Mouse (Mus musculus) G1E (cell line): Measurements from ENCODE around the gene Gm17657. TPM values are rescaled to one million over a fixed set of nuclear protein-coding genes. Genes with fewer than 3 reads are reported as not detected.

Experiments used
- ATAC-seq: 2 replicates; pipeline ENCODE4 v1.8.0; 2016; ENCODE audit warnings: mild to moderate bottlenecking; ENCODE audit not compliant: insufficient number of reproducible peaks, poor library complexity, low FRiP score, severe bottlenecking; ENCODE audit errors: extremely low read depth
- DNase-seq: peaks from one replicate; pipeline ENCODE4 v3.0.0; 2012; ENCODE audit warnings: low spot score
- H3K27me3 ChIP-seq: 2 replicates; pipeline ENCODE4 v1.6.1; 2012; ENCODE audit warnings: mild to moderate bottlenecking, low read length, inconsistent platforms; ENCODE audit not compliant: insufficient read depth
- H3K36me3 ChIP-seq: replicated peaks from 2 replicates; pipeline ENCODE3; 2012; ENCODE audit warnings: mild to moderate bottlenecking, inconsistent platforms
- H3K4me1 ChIP-seq: 2 replicates; pipeline ENCODE4 v1.6.1; 2012; ENCODE audit warnings: low read depth, low read length, inconsistent platforms, mixed read lengths; ENCODE audit not compliant: insufficient read depth
- H3K4me3 ChIP-seq: 2 replicates; pipeline ENCODE4 v1.5.1; 2012; ENCODE audit warnings: low read depth, mild to moderate bottlenecking, inconsistent platforms, low read length, moderate library complexity, mixed read lengths
- H3K9me3 ChIP-seq: replicated peaks from 2 replicates; pipeline ENCODE4 v1.6.1; 2012; ENCODE audit warnings: inconsistent platforms
- CTCF ChIP-seq: IDR thresholded peaks from 2 replicates; pipeline ENCODE4 v1.5.1; 2012; ENCODE audit warnings: low read depth, low read length, inconsistent platforms, mixed read lengths
- GATA1 ChIP-seq: IDR thresholded peaks from 2 replicates; pipeline ENCODE4 v1.6.1; 2012; ENCODE audit warnings: borderline replicate concordance, low read length, inconsistent platforms, mixed read lengths
- GATA2 ChIP-seq: IDR thresholded peaks from 2 replicates; pipeline ENCODE4 v1.6.1; 2012; ENCODE audit warnings: low read depth, low read length, inconsistent platforms, borderline replicate concordance
- POLR2AphosphoS5 ChIP-seq: IDR thresholded peaks from 2 replicates; pipeline ENCODE4 v1.6.1; 2012; ENCODE audit warnings: low read depth, low read length, inconsistent platforms; ENCODE audit not compliant: insufficient replicate concordance
- TAL1 ChIP-seq: conservative IDR thresholded peaks from 2 replicates; pipeline ENCODE4 v1.6.1; 2012; ENCODE audit warnings: low read depth, low read length, inconsistent platforms, mixed read lengths
- polyA plus RNA-seq: library from polyadenylated mRNA; stranded (reverse); fragments of >175 nt; gene quantifications from 2 replicates; pipeline ENCODE4 v1.2.3, GENCODE M21; 2012
- total RNA-seq, 2 experiments: library from RNA; stranded (forward) in 1 of 2; stranded (reverse) in 1 of 2; fragments of 200-1000 nt in 1 of 2; fragments of >200 nt in 1 of 2; fragmentation: Nextera tagmentation in 1 of 2; gene quantifications; 2 replicates each; pipeline ENCODE4 v1.2.3; 2014 to 2017

The Gm17657 gene
- total and polyA plus RNA-seq, 3 experiments = 0.11 TPM; not detected in 2

GRCm38 (mm10) chr17:29490713-29491581, 58.5 kb downstream of the Gm17657 start, which contains the start of gene Pim1:
Gene Pim1, plus strand, starts transcription at chr17:29490753.
- H3K4me3 ChIP-seq = peak within 1 kb of the TSS; percentile 99
- no peaks in the 10 kb centered on the region for H3K9me3 ChIP-seq
- peaks cover 34% of the 10 kb centered on the region for H3K36me3 ChIP-seq
- H3K4me1 ChIP-seq = peaks cover 47% of the 10 kb centered on the region
- no peak for ATAC-seq
- TF ChIP-seq GATA2 (no peak), POLR2AphosphoS5 (no peak), GATA1 (no peak), TAL1 (no peak), CTCF (no peak)
- H3K27me3 ChIP-seq = no peaks in the 10 kb centered on the region
- no peak for DNase-seq

- DNase-seq = peak; percentile 87
- H3K9me3 ChIP-seq = no peaks in the 10 kb centered on the region
- peak; percentile 74 for ATAC-seq
- no peaks in the 10 kb centered on the region for H3K27me3 ChIP-seq
- peaks cover 34% of the 10 kb centered on the region for H3K36me3 ChIP-seq
- TF ChIP-seq TAL1 (no peak), GATA1 (no peak), GATA2 (no peak), POLR2AphosphoS5 (no peak), CTCF (no peak)
- H3K4me1 ChIP-seq = peaks cover 50% of the 10 kb centered on the region
- peak overlapping the region; percentile 99 for H3K4me3 ChIP-seq
Observed at GRCm38 (mm10) chr17:29489971-29490712, 59.3 kb downstream of the Gm17657 start.

- no peaks in the 10 kb centered on the region for H3K9me3 ChIP-seq
- DNase-seq (no peak), ATAC-seq (no peak)
- peaks cover 48% of the 10 kb centered on the region for H3K4me1 ChIP-seq
- peak overlapping the region; percentile 99 for H3K4me3 ChIP-seq
- no peak for TF ChIP-seq CTCF
- TF ChIP-seq TAL1 = no peak
- TF ChIP-seq POLR2AphosphoS5 = no peak
- H3K36me3 ChIP-seq = peaks cover 28% of the 10 kb centered on the region
- H3K27me3 ChIP-seq = no peaks in the 10 kb centered on the region
Observed at GRCm38 (mm10) chr17:29488978-29489970, 60.2 kb downstream of the Gm17657 start.

GRCm38 (mm10) chr17:29488257-29488977, 61.0 kb downstream of the Gm17657 start:
- ATAC-seq = no peak
- H3K36me3 ChIP-seq = peaks cover 19% of the 10 kb centered on the region
- no peaks in the 10 kb centered on the region for H3K27me3 ChIP-seq
- H3K4me3 ChIP-seq = no peak overlapping the region; the same call in 1 of the 2 replicates
- peaks cover 50% of the 10 kb centered on the region for H3K4me1 ChIP-seq
- no peak for DNase-seq
- TF ChIP-seq CTCF = no peak
- H3K9me3 ChIP-seq = no peaks in the 10 kb centered on the region

GRCm38 (mm10) chr17:29485336-29486233, 63.9 kb downstream of the Gm17657 start:
- Histone ChIP-seq H3K36me3 (no peaks in the 10 kb centered on the region), H3K4me3 (no peak overlapping the region), H3K27me3 (no peaks in the 10 kb centered on the region), H3K9me3 (peaks cover 7% of the 10 kb centered on the region), H3K4me1 (peaks cover 58% of the 10 kb centered on the region)
- DNase-seq (no peak), ATAC-seq (no peak)
- TF ChIP-seq GATA1 (no peak), POLR2AphosphoS5 (no peak), GATA2 (no peak), TAL1 (no peak), CTCF (no peak)
